Mouse (Mus musculus): ENCODE measurements around the gene Xlr5b.
"Not testable (repeated sequence)": the region's sequence is repeated elsewhere in the genome, so short reads cannot be mapped to it uniquely, and the experiment has no call there.

Xlr5b gene

GRCm38 (mm10) chrX:73148496-73148895 is at the start of gene Xlr5b:
TSS of gene Xlr5b (plus strand) at chrX:73148796.
- in situ Hi-C loops (cut with MboI) = not testable (repeated sequence)

- in situ Hi-C loops (cut with MboI) = not testable (repeated sequence)
Measured at GRCm38 (mm10) chrX:73116747-73117146, 31.8 kb upstream of the Xlr5b start, which contains the start of gene Gm14685. TSS of gene Gm14685 (plus strand) at chrX:73117047.

- in situ Hi-C loops (cut with MboI) = not testable (repeated sequence)
Measured at GRCm38 (mm10) chrX:73122859-73123829, 25.5 kb upstream of the Xlr5b start.

- in situ Hi-C loops (cut with MboI) = not testable (repeated sequence)
Measured at GRCm38 (mm10) chrX:73143218-73143618, 5.4 kb upstream of the Xlr5b start.

GRCm38 (mm10) chrX:73149350-73149749 is 754 bp downstream of the Xlr5b start, which contains the start of gene DXBay18:
TSS of gene DXBay18 (minus strand) at chrX:73149450.
- in situ Hi-C loops (cut with MboI) = not testable (repeated sequence)

- in situ Hi-C loops (cut with MboI) = not testable (repeated sequence)
Measured at GRCm38 (mm10) chrX:73176889-73177288, 28.3 kb downstream of the Xlr5b start, which contains the start of gene Spin2d. TSS of gene Spin2d (minus strand) at chrX:73176989.

GRCm38 (mm10) chrX:73191934-73192333 is 43.3 kb downstream of the Xlr5b start, which contains the start of gene Xlr3b:
TSS of gene Xlr3b (plus strand) at chrX:73192207.
- in situ Hi-C loops (cut with MboI) = not testable (repeated sequence)

All from mature B cell (primary cell).